In genomic region chrX:21088645-21088982, GRCm38 (mm10) we compare ENCODE assay signal across 8 mouse cellular contexts. TPM values are rescaled to one million over a fixed set of nuclear protein-coding genes. Genes with fewer than 3 reads are reported as not detected.
DNase-seq lines count a peak whose midpoint lies in the region; ATAC-seq and TF ChIP-seq lines count a peak whose summit lies in the region.

No protein-coding gene starts in this region.

- 27% methylated on average over 6 of the region's 6 CpGs for WGBS in heart, adult 2 months
- WGBS in forebrain, embryonic 16.5 days = 24% methylated on average over 6 of the region's 6 CpGs
- WGBS in liver, embryonic 15.5 days (ENCODE audit: insufficient replicate concordance) = 30% methylated on average over 6 of the region's 6 CpGs

- H3K4me1 ChIP-seq in heart, adult 2 months (ENCODE audit: control insufficient read depth, insufficient read depth, low read length) = no peaks in the 10 kb centered on the region
- H3K4me1 ChIP-seq in forebrain, embryonic 16.5 days (replicated peaks; ENCODE audit: control insufficient read depth, insufficient read depth, low read length) = no peaks in the 10 kb centered on the region
- H3K4me1 ChIP-seq in liver, embryonic 15.5 days (replicated peaks) = no peaks in the 10 kb centered on the region

- H3K79me2 ChIP-seq in heart, adult 2 months (replicated peaks; ENCODE audit: control insufficient read depth, insufficient read depth, low read length) = no peaks in the 10 kb centered on the region
- H3K79me2 ChIP-seq in C2C12 (ENCODE audit: control insufficient read depth, insufficient read depth) = no peaks in the 10 kb centered on the region

- H3K27me3 ChIP-seq in heart, adult 2 months (ENCODE audit: control insufficient read depth, insufficient read depth, low read length) = no peaks in the 10 kb centered on the region
- H3K27me3 ChIP-seq in C2C12 (ENCODE audit: control insufficient read depth, insufficient read depth, insufficient read length) = no peaks in the 10 kb centered on the region
- H3K27me3 ChIP-seq in forebrain, embryonic 16.5 days (replicated peaks; ENCODE audit: control insufficient read depth, insufficient read depth, low read length) = no peaks in the 10 kb centered on the region
- no peaks in the 10 kb centered on the region for H3K27me3 ChIP-seq in liver, embryonic 15.5 days

- H3K4me2 ChIP-seq in forebrain, embryonic 16.5 days (ENCODE audit: low read length) = peak overlapping the region; percentile 57
- H3K4me2 ChIP-seq in liver, embryonic 15.5 days = peak overlapping the region; percentile 61

- no peak for TF ChIP-seq EP300 in heart, adult 2 months (IDR thresholded peaks at IDR 0.05; ENCODE audit: insufficient read depth, low read depth, low read length)

- H3K36me3 ChIP-seq in heart, adult 2 months (ENCODE audit: control insufficient read depth, insufficient read depth, low read length) = no peaks in the 10 kb centered on the region
- H3K36me3 ChIP-seq in C2C12 (ENCODE audit: control insufficient read depth, insufficient read depth) = no peaks in the 10 kb centered on the region
- no peaks in the 10 kb centered on the region; the same call in 1 of the 2 replicates for H3K36me3 ChIP-seq in forebrain, embryonic 16.5 days (ENCODE audit: control insufficient read depth, insufficient read depth)
- no peaks in the 10 kb centered on the region for H3K36me3 ChIP-seq in liver, embryonic 15.5 days (replicated peaks)

- peak overlapping the region; percentile 60 for H3K27ac ChIP-seq in heart, adult 2 months
- peak overlapping the region; percentile 87 for H3K27ac ChIP-seq in forebrain, embryonic 16.5 days (ENCODE audit: low read length)
- no peak overlapping the region for H3K27ac ChIP-seq in liver, embryonic 15.5 days (replicated peaks)

- intact Hi-C loops in heart, adult 2 months (cut with DNase I) = loop anchor here (2.0 to 10.0 kb wide), 2 partner anchors 26 to 134 kb away; partner anchors contain the start of genes Elk1 and Zfp182
- intact Hi-C loops in heart, postnatal 36 days (cut with DNase I) = no loop called here

- H3K9ac ChIP-seq in heart, adult 2 months (ENCODE audit: low read depth, low read length) = peak overlapping the region; percentile 49
- peak overlapping the region; percentile 54 for H3K9ac ChIP-seq in forebrain, embryonic 16.5 days (replicated peaks; ENCODE audit: low read depth, low read length)
- H3K9ac ChIP-seq in liver, embryonic 15.5 days = no peak overlapping the region

- peak overlapping the region; percentile 61 for H3K4me3 ChIP-seq in heart, adult 2 months
- peak overlapping the region; percentile 30 for H3K4me3 ChIP-seq in C2C12 (ENCODE audit: insufficient read depth, poor library complexity, severe bottlenecking)
- peak overlapping the region; percentile 49 for H3K4me3 ChIP-seq in forebrain, embryonic 16.5 days (replicated peaks; ENCODE audit: low read length)
- peak overlapping the region; percentile 50 for H3K4me3 ChIP-seq in liver, embryonic 15.5 days (replicated peaks)

- no peaks in the 10 kb centered on the region for H3K79me3 ChIP-seq in C2C12 (ENCODE audit: low read depth)

- DNase-seq in heart, adult 2 months = no peak
- DNase-seq in heart, postnatal 36 days = no peak
- no peak for DNase-seq in right cerebral cortex, postnatal 25 days
- no peak for DNase-seq in cerebellum, adult 9-10 months
- DNase-seq in Muller cell, postnatal 12 days (ENCODE audit: inconsistent ontology term) = no peak

- no peak for TF ChIP-seq CTCF in heart, adult 2 months (IDR thresholded peaks at IDR 0.05)
- no peak for TF ChIP-seq CTCF in C2C12 (IDR thresholded peaks at IDR 0.05; ENCODE audit: control insufficient read depth, insufficient read depth, insufficient read length)

- ATAC-seq in forebrain, embryonic 16.5 days = peak; percentile 64; the same call in 1 of the 2 replicates
- no peak for ATAC-seq in liver, embryonic 15.5 days (ENCODE audit: insufficient read depth)

- no peak for TF ChIP-seq POLR2A in heart, adult 2 months (IDR thresholded peaks at IDR 0.05; ENCODE audit: insufficient read depth, low read depth, low read length)

- no peak overlapping the region for H3ac ChIP-seq in C2C12 (ENCODE audit: control insufficient read depth, insufficient read length, low read depth)

- H3K9me3 ChIP-seq in forebrain, embryonic 16.5 days (ENCODE audit: control insufficient read depth, low read length) = no peaks in the 10 kb centered on the region
- no peaks in the 10 kb centered on the region for H3K9me3 ChIP-seq in liver, embryonic 15.5 days (replicated peaks)

TF ChIP-seq in C2C12, 6 proteins besides CTCF, POLR2A, EP300 and RAD21:
- TF ChIP-seq MYOD1 (IDR thresholded peaks at IDR 0.05; ENCODE audit: control insufficient read depth, insufficient read length, low read depth) (no peak), MAX (IDR thresholded peaks at IDR 0.05) (no peak), CEBPB (IDR thresholded peaks at IDR 0.05; ENCODE audit: low read depth) (no peak), FOSL1 (IDR thresholded peaks at IDR 0.05; ENCODE audit: insufficient read depth, low read length, poor library complexity, severe bottlenecking) (no peak), USF1 (IDR thresholded peaks at IDR 0.05; ENCODE audit: low read depth) (no peak)

RNA-seq across cellular contexts. Expression of gene Zfp300, which starts 0.7 kb away (rescaled TPM):
- under 1 TPM; 0.31 to 0.41 TPM for total RNA-seq in heart, adult 2 months (2021)
- polyA plus RNA-seq in heart, adult 2 months (2012; rRNA removed) = 0.06 and 0.12 TPM in 2 replicates
- total RNA-seq in heart, postnatal 36 days (2021) = under 1 TPM; 0.14 to 0.31 TPM
- 0.22 TPM for polyA plus RNA-seq in C2C12 (2012; fragmentation: generic; extraction: Trizol)
- polyA plus RNA-seq in forebrain, embryonic 16.5 days (2015; fragmentation: Nextera tagmentation; extraction: Ambion mirVana) = 3.1 and 3.4 TPM in 2 replicates
- 0.06 and 0.14 TPM in 2 replicates for polyA plus RNA-seq in liver, embryonic 15.5 days (2015; fragmentation: Nextera tagmentation; extraction: Ambion mirVana)

RNA-seq across cellular contexts. Expression of gene Spaca5, which starts 20.4 kb away (rescaled TPM):
- total RNA-seq in heart, adult 2 months (2021) = not detected
- not detected in 2 replicates for polyA plus RNA-seq in heart, adult 2 months (2012; rRNA removed)
- total RNA-seq in heart, postnatal 36 days (2021) = not detected
- not detected for polyA plus RNA-seq in C2C12 (2012; fragmentation: generic; extraction: Trizol)
- polyA plus RNA-seq in forebrain, embryonic 16.5 days (2015; fragmentation: Nextera tagmentation; extraction: Ambion mirVana) = not detected in 2 replicates
- not detected in 2 replicates for polyA plus RNA-seq in liver, embryonic 15.5 days (2015; fragmentation: Nextera tagmentation; extraction: Ambion mirVana)

RNA-seq across cellular contexts. Expression of gene Zfp182, which starts 26.5 kb away (rescaled TPM):
- 1 to 10 TPM; 2.7 to 3.1 TPM for total RNA-seq in heart, adult 2 months (2021)
- 0.74 and 1.6 TPM in 2 replicates for polyA plus RNA-seq in heart, adult 2 months (2012; rRNA removed)
- 1 to 10 TPM; 3.5 to 3.6 TPM for total RNA-seq in heart, postnatal 36 days (2021)
- polyA plus RNA-seq in C2C12 (2012; fragmentation: generic; extraction: Trizol) = 0.47 TPM
- 9.6 and 11.7 TPM in 2 replicates for polyA plus RNA-seq in forebrain, embryonic 16.5 days (2015; fragmentation: Nextera tagmentation; extraction: Ambion mirVana)
- polyA plus RNA-seq in liver, embryonic 15.5 days (2015; fragmentation: Nextera tagmentation; extraction: Ambion mirVana) = 1.4 and 1.5 TPM in 2 replicates

RNA-seq across cellular contexts. Expression of gene Ssxa1, which starts 27.0 kb away (rescaled TPM):
- total RNA-seq in heart, adult 2 months (2021) = not detected
- not detected in 2 replicates for polyA plus RNA-seq in heart, adult 2 months (2012; rRNA removed)
- total RNA-seq in heart, postnatal 36 days (2021) = not detected
- not detected for polyA plus RNA-seq in C2C12 (2012; fragmentation: generic; extraction: Trizol)
- not detected in 2 replicates for polyA plus RNA-seq in forebrain, embryonic 16.5 days (2015; fragmentation: Nextera tagmentation; extraction: Ambion mirVana)
- not detected in 2 replicates for polyA plus RNA-seq in liver, embryonic 15.5 days (2015; fragmentation: Nextera tagmentation; extraction: Ambion mirVana)
